Comparison of ENCODE assay signal across 29 mouse cellular contexts in genomic region chr1:43843398-43843797, GRCm38 (mm10). TPM values are rescaled to one million over a fixed set of nuclear protein-coding genes. Genes with fewer than 3 reads are reported as not detected.
DNase-seq lines count a peak whose midpoint lies in the region; ATAC-seq and TF ChIP-seq lines count a peak whose summit lies in the region.
"Had no signal": no experiment of that assay in that cellular context is flagged by ENCODE, and none has a peak within 500 bp of the region (broad histone marks: within the 10 kb centered on the region; RNA-seq: fewer than 3 reads in every experiment).

No protein-coding gene starts in this region.

- no peak for DNase-seq in frontal cortex, postnatal 25 days (ENCODE audit: low spot score in 2 of 2)
- peak; percentile 29 for DNase-seq in right cerebral cortex, adult 18-20 months
- no peak for DNase-seq in right cerebral cortex, postnatal 36 days (ENCODE audit: low spot score in 2 of 2)
- DNase-seq in urinary bladder, adult 18-20 months (ENCODE audit: low spot score in 2 of 2), result no peak
- no peak for DNase-seq in gastrocnemius, adult 2 months
- DNase-seq: adrenal gland, postnatal 14 days; cerebellum, adult 2 months; cerebellum, postnatal 14 days; gastrocnemius, postnatal 14 days; heart, adult 2 months; heart, postnatal 4 days; kidney, adult 11 months; kidney, postnatal 14 days; left cerebral cortex, postnatal 4 days; liver, postnatal 0 days; lung, postnatal 10 days; thymus, adult 18-20 months; thymus, postnatal 25 days had no signal

- H3K27ac ChIP-seq in gastrocnemius, adult 2 months, result no peak overlapping the region
- H3K27ac ChIP-seq: forebrain, embryonic 13.5 days; heart, adult 2 months; hindbrain, embryonic 13.5 days; liver, embryonic 12.5 days; midbrain, embryonic 10.5 days; neural tube, embryonic 12.5 days had no signal

- intact Hi-C loops in gastrocnemius, adult 2 months (cut with DNase I), result no loop called here

- peak; percentile 99 for ATAC-seq in frontal cortex, adult (ENCODE audit: low TSS enrichment)
- ATAC-seq in megakaryocyte, adult 5-6 weeks (ENCODE audit: poor library complexity, severe bottlenecking), result peak; percentile 45
- ATAC-seq in erythroblast, adult 5-6 weeks (replicated peaks; ENCODE audit: low FRiP score, poor library complexity, severe bottlenecking), result no peak
- ATAC-seq: forebrain, embryonic 13.5 days; inflammation-experienced regulatory T-cells, adult 6 months; liver, embryonic 12.5 days; liver, postnatal 0 days; midbrain, embryonic 16.5 days had no signal

- TF ChIP-seq CTCF in gastrocnemius, adult 2 months (IDR thresholded peaks at IDR 0.05), result no peak

- no peak overlapping the region for H3K4me3 ChIP-seq in gastrocnemius, adult 2 months
- H3K4me3 ChIP-seq: forebrain, embryonic 13.5 days; heart, adult 2 months; heart, embryonic 12.5 days; hindbrain, embryonic 13.5 days; liver, embryonic 12.5 days; midbrain, embryonic 10.5 days; neural tube, embryonic 12.5 days had no signal

RNA-seq across cellular contexts. Expression of gene Uxs1, which starts 15.8 kb away (rescaled TPM):
- total RNA-seq in megakaryocyte, adult 5-6 weeks (2015), result 26.5 and 41.8 TPM in 2 replicates
- total RNA-seq in megakaryocyte, adult 5-6 weeks (2017), result 43.4 and 51.6 TPM in 2 replicates
- total RNA-seq in erythroblast, adult 5-6 weeks (2015; ENCODE audit: low replicate concordance), result 2.9 and 6.9 TPM in 2 replicates
- 4.9 and 9.4 TPM in 2 replicates for total RNA-seq in erythroblast, adult 5-6 weeks (2017; ENCODE audit: low replicate concordance)
- total RNA-seq in gastrocnemius, adult 2 months (2021), result 1 to 10 TPM; 9.2 to 10.0 TPM
